Mouse (Mus musculus) spleen, adult 2 months (tissue): Measurements from ENCODE around the gene G430095P16Rik.

Source experiments
- CTCF ChIP-seq: fragments of 200-500 bp; IDR thresholded peaks from 2 replicates; pipeline ENCODE4 v1.5.1; 2011; ENCODE audit warnings: mild to moderate bottlenecking, inconsistent platforms; ENCODE audit not compliant: insufficient read depth, insufficient read length, insufficient replicate concordance; ENCODE audit errors: extremely low read depth
- POLR2A ChIP-seq: fragments of 200-500 bp; IDR thresholded peaks from 2 replicates; pipeline ENCODE4 v1.6.1; 2011; ENCODE audit warnings: low read depth, low read length, inconsistent platforms

GRCm38 (mm10) chr8:84687705-84688100 lies 35.1 kb upstream of the G430095P16Rik start, which contains the start of gene Nacc1:
- TF ChIP-seq POLR2A = no peak
- 0 out of 2 replicates have a peak, but pooled peaks have one; percentile 20 for TF ChIP-seq CTCF
